Mouse (Mus musculus) forebrain, postnatal 0 days (tissue): Measurements from ENCODE around the gene Cntfr. TPM values are rescaled to one million over a fixed set of nuclear protein-coding genes. Genes with fewer than 3 reads are reported as not detected.

Experiments
- ATAC-seq: fragments of 200-750 bp; cut with Nextera tagmentation; 2 replicates; pipeline ENCODE4 v1.8.0; 2017; ENCODE audit warnings: mild to moderate bottlenecking, moderate library complexity
- DNase-seq: peaks from one replicate; pipeline ENCODE4 v3.0.0-alpha.2; 2015
- H3K27ac ChIP-seq: fragments of 300-500 bp; sonication (generic); 2 replicates; pipeline ENCODE4 v1.5.1; 2014; ENCODE audit warnings: low read depth, mild to moderate bottlenecking, antibody characterized with exemption, low read length, moderate library complexity, mixed read lengths
- H3K27me3 ChIP-seq: fragments of 300-500 bp; sonication (generic); 2 replicates; pipeline ENCODE4 v1.6.1; 2014; ENCODE audit warnings: mild to moderate bottlenecking, low read length, mixed read lengths; ENCODE audit not compliant: insufficient read depth
- H3K36me3 ChIP-seq: fragments of 300-500 bp; sonication (generic); 2 replicates; pipeline ENCODE4 v1.6.1; 2014; ENCODE audit warnings: mild to moderate bottlenecking, moderate library complexity; ENCODE audit not compliant: insufficient read depth
- H3K4me1 ChIP-seq: fragments of 300-500 bp; sonication (generic); 2 replicates; pipeline ENCODE4 v1.6.1; 2014; ENCODE audit warnings: antibody characterized with exemption; ENCODE audit not compliant: insufficient read depth
- H3K4me2 ChIP-seq: fragments of 300-500 bp; sonication (generic); 2 replicates; pipeline ENCODE4 v1.6.1; 2014; ENCODE audit warnings: low read depth, mild to moderate bottlenecking, moderate library complexity
- H3K4me3 ChIP-seq: fragments of 300-500 bp; sonication (generic); 2 replicates; pipeline ENCODE4 v1.5.1; 2014; ENCODE audit warnings: low read depth, low read length, mixed read lengths
- H3K9ac ChIP-seq: fragments of 300-500 bp; sonication (generic); 2 replicates; pipeline ENCODE4 v1.6.1; 2014; ENCODE audit warnings: mild to moderate bottlenecking
- H3K9me3 ChIP-seq: fragments of 300-500 bp; sonication (generic); 2 replicates; pipeline ENCODE4 v1.6.1; 2016; ENCODE audit warnings: low read length
- CTCF ChIP-seq: sonication (generic); IDR thresholded peaks from 2 replicates; pipeline ENCODE4 v1.5.1; 2016; ENCODE audit warnings: antibody characterized with exemption, control low read depth, low read depth
- WGBS: fragments of 180-500 bp; shearing (Covaris S2); extraction: QIAGEN DNeasy Blood & Tissue Kit; methylation state at CpG from one replicate; pipeline ENCODE4 v1.1.7; 2014; 5-methylcytosine and 5-hydroxymethylcytosine counted together
- polyA plus RNA-seq: library from polyadenylated mRNA; unstranded; fragments of >200 nt; fragmentation: Nextera tagmentation; extraction: Ambion mirVana; gene quantifications from 2 replicates; pipeline ENCODE4 v1.2.1, GENCODE M21; 2015
- total RNA-seq: library from RNA; depleted of rRNA; stranded (reverse); fragments of >200 nt; gene quantifications from 2 replicates; pipeline ENCODE4 v1.2.3, GENCODE M21; 2014

Gene Cntfr
- total and polyA plus RNA-seq, 2 experiments from 2014 or later: 14.2 to 25.9 TPM

GRCm38 (mm10) chr4:41673186-41673585 is 23.7 kb downstream of the Cntfr start:
- no peak for TF ChIP-seq CTCF
- ATAC-seq (no peak), DNase-seq (no peak)
- H3K36me3 ChIP-seq: 0 out of 2 replicates have a peak, but pooled peaks cover 6% of the 10 kb centered on the region
- H3K9me3 ChIP-seq: no peaks in the 10 kb centered on the region
- peaks cover 15% of the 10 kb centered on the region for H3K4me1 ChIP-seq
- WGBS: 42% methylated on average over 19 of the region's 19 CpGs
- no peak overlapping the region for H3K4me2 ChIP-seq
- H3K27ac ChIP-seq: no peak overlapping the region
- no peaks in the 10 kb centered on the region for H3K27me3 ChIP-seq
- no peak overlapping the region for H3K9ac ChIP-seq
- H3K4me3 ChIP-seq: no peak overlapping the region

- H3K4me2 ChIP-seq: no peak overlapping the region
These were observed 24.3 kb downstream of the Cntfr start for GRCm38 (mm10) chr4:41672522-41672963.

GRCm38 (mm10) chr4:41671963-41672480 is 24.9 kb downstream of the Cntfr start:
- Histone ChIP-seq H3K4me2 (no peak overlapping the region), H3K9me3 (no peaks in the 10 kb centered on the region), H3K9ac (0 out of 2 replicates have a peak overlapping the region, but pooled peaks have one; percentile 10), H3K27me3 (no peaks in the 10 kb centered on the region), H3K4me1 (peaks cover 14% of the 10 kb centered on the region), H3K27ac (no peak overlapping the region), H3K36me3 (0 out of 2 replicates have a peak, but pooled peaks cover 6% of the 10 kb centered on the region), H3K4me3 (no peak overlapping the region)
- ATAC-seq (peak; percentile 51), DNase-seq (peak; percentile 55)
- WGBS: 14% methylated on average over 6 of the region's 8 CpGs
- no peak for TF ChIP-seq CTCF

More at GRCm38 (mm10) chr4:41672522-41672963, 24.3 kb downstream of the Cntfr start:
- H3K27me3 ChIP-seq: no peaks in the 10 kb centered on the region
- peaks cover 15% of the 10 kb centered on the region for H3K4me1 ChIP-seq
- H3K27ac ChIP-seq: no peak overlapping the region
- DNase-seq (no peak), ATAC-seq (no peak)
- no peak for TF ChIP-seq CTCF
- H3K9me3 ChIP-seq: no peaks in the 10 kb centered on the region
- H3K9ac ChIP-seq: 0 out of 2 replicates have a peak overlapping the region, but pooled peaks have one; percentile 10
- H3K36me3 ChIP-seq: 0 out of 2 replicates have a peak, but pooled peaks cover 6% of the 10 kb centered on the region
- no peak overlapping the region for H3K4me3 ChIP-seq
- 27% methylated on average over 8 of the region's 8 CpGs for WGBS

- Histone ChIP-seq H3K4me3 (no peak overlapping the region), H3K27ac (no peak overlapping the region), H3K4me1 (peaks cover 9% of the 10 kb centered on the region), H3K9ac (no peak overlapping the region), H3K27me3 (no peaks in the 10 kb centered on the region), H3K4me2 (no peak overlapping the region), H3K36me3 (0 out of 2 replicates have a peak, but pooled peaks cover 6% of the 10 kb centered on the region), H3K9me3 (no peaks in the 10 kb centered on the region)
- DNase-seq: no peak
- no peak for ATAC-seq
- no peak for TF ChIP-seq CTCF
- WGBS: 15% methylated on average over 5 of the region's 5 CpGs
These were observed 25.4 kb downstream of the Cntfr start for GRCm38 (mm10) chr4:41671500-41671899.

- Histone ChIP-seq H3K4me2 (no peak overlapping the region), H3K9me3 (no peaks in the 10 kb centered on the region), H3K4me1 (peaks cover 8% of the 10 kb centered on the region; the same call in 1 of the 2 replicates), H3K4me3 (no peak overlapping the region), H3K27me3 (no peaks in the 10 kb centered on the region), H3K9ac (no peak overlapping the region), H3K27ac (no peak overlapping the region), H3K36me3 (0 out of 2 replicates have a peak, but pooled peaks cover 6% of the 10 kb centered on the region)
- WGBS: 81% methylated on average over 18 of the region's 18 CpGs
- no peak for ATAC-seq
- no peak for TF ChIP-seq CTCF
- no peak for DNase-seq
These were observed 26.1 kb downstream of the Cntfr start for GRCm38 (mm10) chr4:41670836-41671235.

GRCm38 (mm10) chr4:41666646-41667045 is 30.2 kb downstream of the Cntfr start:
- DNase-seq: no peak
- 76% methylated on average over 11 of the region's 11 CpGs for WGBS
- no peak for TF ChIP-seq CTCF
- Histone ChIP-seq H3K36me3 (peaks cover 6% of the 10 kb centered on the region; the same call in 1 of the 2 replicates), H3K9ac (no peak overlapping the region), H3K4me2 (no peak overlapping the region), H3K27ac (no peak overlapping the region), H3K27me3 (no peaks in the 10 kb centered on the region), H3K4me1 (0 out of 2 replicates have a peak, but pooled peaks cover under 1% of the 10 kb centered on the region), H3K9me3 (no peaks in the 10 kb centered on the region), H3K4me3 (no peak overlapping the region)
- ATAC-seq: no peak

- Histone ChIP-seq H3K9ac (no peak overlapping the region), H3K4me1 (no peaks in the 10 kb centered on the region), H3K27me3 (no peaks in the 10 kb centered on the region), H3K27ac (no peak overlapping the region), H3K36me3 (peaks cover 6% of the 10 kb centered on the region; the same call in 1 of the 2 replicates), H3K9me3 (no peaks in the 10 kb centered on the region), H3K4me2 (no peak overlapping the region), H3K4me3 (no peak overlapping the region)
- ATAC-seq (no peak), DNase-seq (no peak)
- no peak for TF ChIP-seq CTCF
- 16% methylated on average over 6 of the region's 8 CpGs for WGBS
These were observed 31.7 kb downstream of the Cntfr start for GRCm38 (mm10) chr4:41665009-41665675.
